Mouse (Mus musculus) frontal cortex, adult (tissue): Measurements from ENCODE around the gene Tln1.

ENCODE experiments used
- ATAC-seq: cut with Nextera tagmentation; 2 replicates; pipeline ENCODE4 v1.9.2; 2017; ENCODE audit warnings: mild to moderate bottlenecking, moderate library complexity, mixed read lengths; ENCODE audit not compliant: low TSS enrichment

The Tln1 gene

GRCm38 (mm10) chr4:43547160-43547559, 15.3 kb downstream of the Tln1 start:
- ATAC-seq: no peak

DNA sequence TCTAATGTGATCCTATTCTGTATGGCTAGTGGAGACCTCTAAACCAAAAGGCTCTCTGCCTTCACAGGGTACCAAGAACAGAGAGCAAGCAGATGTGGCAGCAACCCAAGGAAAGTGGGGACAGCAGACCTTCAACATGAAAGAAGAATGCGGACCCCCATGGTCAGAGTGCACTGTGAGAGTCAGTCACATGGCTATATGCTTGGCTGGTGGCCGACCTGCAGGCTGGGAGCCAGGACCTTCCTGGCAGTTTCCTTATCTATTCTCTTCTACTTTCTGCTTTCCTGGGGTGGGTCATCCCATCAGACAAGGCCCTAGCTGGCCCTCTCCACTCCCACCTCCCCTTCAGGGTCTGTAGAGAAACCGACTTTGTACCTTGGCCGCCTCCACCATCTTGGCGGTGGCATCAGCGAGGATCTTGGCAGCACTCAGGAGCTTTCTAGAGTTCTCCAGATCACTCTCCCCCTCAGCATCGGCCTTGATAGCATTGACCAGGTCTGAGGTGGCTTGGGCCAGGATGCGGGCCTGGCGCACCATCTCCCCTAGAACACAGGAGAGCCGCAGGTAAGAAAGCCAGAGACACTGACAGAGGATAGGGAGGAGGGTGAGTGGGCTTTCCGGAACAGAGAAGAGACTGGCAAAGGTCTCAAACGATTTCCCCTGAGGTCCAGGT, 16.0 kb downstream of the Tln1 start:
- ATAC-seq: no peak

DNA sequence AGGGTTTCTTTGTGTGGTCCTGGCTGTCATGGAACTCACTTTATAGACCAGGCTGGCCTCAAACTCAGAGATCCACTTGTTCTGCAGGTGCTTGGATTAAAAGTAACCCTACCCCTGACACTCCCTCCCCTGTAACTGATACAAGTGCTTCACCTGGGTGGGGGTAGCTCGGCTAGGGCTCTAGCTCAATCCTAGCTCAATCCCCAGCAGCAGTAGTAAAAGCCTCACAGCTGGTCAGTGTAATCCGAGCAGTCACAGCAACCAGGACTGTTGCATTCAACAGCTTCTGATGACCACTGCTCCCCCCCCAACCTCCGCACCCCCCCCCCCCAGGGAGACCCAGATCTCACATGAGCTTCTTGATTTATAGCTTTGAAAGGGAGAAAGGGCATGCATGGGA, 20.4 kb downstream of the Tln1 start:
- no peak for ATAC-seq

- ATAC-seq: no peak
Measured at GRCm38 (mm10) chr4:43536031-43536430, 26.5 kb downstream of the Tln1 start.

DNA sequence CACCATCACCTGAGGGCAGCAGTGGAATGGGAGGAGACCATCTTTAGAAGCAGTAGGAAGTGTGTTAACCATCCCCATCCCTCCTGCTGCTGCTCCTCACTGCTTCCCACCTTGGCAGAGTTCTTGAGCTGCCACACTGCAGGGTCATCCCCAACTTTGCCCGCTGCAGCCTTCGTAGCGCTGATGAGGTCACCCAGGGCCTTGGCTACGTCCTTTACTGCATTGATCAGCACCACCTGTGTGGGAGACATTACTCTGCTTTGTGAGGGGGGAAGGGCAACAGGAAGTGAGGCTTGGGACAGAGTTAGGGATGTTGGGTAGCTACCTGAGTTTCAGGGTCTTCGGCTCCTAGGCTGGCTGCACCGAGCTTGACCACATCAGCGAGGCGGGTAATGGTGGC, 26.9 kb downstream of the Tln1 start:
- ATAC-seq: no peak

- no peak for ATAC-seq
Measured at GRCm38 (mm10) chr4:43533270-43533669, 29.2 kb downstream of the Tln1 start.

- peak; percentile 87 for ATAC-seq
Measured at GRCm38 (mm10) chr4:43530581-43530980, 31.9 kb downstream of the Tln1 start.

DNA sequence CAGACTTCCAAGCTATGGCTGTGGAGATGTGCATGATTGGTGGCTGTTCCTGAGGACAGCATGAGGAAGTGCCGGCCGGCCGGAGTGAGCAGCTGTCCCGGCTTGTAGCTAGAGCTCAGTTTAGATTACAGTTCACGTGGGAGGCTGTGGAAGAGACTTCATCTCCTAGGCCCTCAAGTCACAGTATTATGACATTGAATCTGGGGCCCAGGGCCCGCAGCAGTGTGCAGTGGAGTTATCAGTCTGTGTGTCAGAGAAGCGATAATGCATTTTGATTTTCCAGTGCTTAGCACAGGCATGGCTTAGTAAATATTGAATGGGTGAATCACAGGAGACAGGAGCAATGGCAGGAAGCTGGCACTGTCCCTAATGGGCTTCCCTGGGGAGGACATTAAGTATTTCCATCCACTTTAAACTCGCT, 32.4 kb downstream of the Tln1 start:
- ATAC-seq: peak; percentile 74

GRCm38 (mm10) chr4:43528487-43528886, 34.0 kb downstream of the Tln1 start:
- ATAC-seq: no peak

- ATAC-seq: no peak
Measured at GRCm38 (mm10) chr4:43527880-43528279, 34.6 kb downstream of the Tln1 start.

GRCm38 (mm10) chr4:43519956-43520355, 42.5 kb downstream of the Tln1 start:
- ATAC-seq: peak; percentile 83

DNA sequence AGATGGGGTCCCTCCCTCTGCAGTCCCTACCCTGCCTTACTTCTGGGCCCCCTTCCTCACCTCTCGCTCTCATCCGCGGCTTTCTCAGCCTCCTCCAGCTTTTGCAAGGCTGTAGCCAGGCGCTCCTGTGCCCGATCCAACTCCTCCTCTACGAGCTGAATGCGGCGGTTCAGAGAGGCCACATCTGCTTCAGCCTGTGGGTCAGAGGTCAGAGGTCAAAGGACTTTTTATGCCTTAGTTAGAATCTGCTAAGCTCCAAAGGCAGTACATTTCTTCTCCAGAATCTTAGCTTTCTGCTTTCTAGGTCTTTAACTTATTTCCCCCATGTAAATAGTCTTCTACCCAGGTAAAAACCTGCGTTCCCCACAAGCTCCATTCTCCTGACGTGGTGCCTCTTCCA, 42.9 kb downstream of the Tln1 start:
- no peak for ATAC-seq

DNA sequence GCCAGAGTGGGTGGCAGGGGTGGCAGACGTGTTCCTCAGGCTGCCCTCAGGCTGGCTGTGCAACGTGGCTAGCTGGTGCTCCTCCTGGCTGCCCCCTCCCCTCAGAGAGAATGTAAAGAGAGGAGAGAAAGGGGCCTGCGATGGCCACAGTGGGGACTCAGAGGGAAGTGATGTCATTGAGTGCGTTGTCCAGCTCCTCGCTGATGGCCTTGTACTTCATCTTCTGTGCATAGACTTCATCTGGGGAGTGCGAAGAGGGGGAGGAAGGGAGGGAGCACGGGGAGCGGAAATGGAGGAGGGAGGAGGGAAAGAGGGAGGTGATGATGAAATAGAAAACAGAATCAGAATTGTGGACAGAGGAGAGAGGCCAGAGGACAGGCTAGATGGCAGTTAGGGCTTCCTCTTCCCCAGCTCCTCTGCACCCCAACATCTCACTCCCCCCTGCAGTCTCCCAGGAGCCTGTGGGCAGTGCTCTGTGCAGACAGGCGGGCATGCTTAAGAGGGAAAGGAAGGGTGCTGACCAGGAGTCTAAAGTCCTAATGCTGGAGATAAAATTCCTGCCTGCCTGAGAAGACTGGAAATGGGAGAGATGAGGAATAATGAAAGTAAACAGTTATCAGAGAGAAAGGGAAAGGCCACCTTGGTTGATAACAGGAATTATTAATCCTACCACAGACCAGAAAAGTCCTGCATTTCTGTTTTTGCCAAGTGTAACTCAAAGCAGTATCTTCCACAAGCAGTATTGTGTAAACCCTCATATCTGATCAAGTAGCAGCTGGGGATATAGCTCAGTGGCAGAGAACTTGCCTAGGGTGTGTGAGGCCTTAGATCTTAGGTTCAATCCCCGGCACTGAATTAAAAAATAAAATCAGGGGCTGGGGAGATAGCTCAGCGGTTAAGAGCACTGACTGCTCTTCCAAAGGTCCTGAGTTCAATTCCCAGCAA, 46.5 kb downstream of the Tln1 start:
- no peak for ATAC-seq

GRCm38 (mm10) chr4:43513791-43514190, 48.7 kb downstream of the Tln1 start:
- ATAC-seq: no peak

DNA sequence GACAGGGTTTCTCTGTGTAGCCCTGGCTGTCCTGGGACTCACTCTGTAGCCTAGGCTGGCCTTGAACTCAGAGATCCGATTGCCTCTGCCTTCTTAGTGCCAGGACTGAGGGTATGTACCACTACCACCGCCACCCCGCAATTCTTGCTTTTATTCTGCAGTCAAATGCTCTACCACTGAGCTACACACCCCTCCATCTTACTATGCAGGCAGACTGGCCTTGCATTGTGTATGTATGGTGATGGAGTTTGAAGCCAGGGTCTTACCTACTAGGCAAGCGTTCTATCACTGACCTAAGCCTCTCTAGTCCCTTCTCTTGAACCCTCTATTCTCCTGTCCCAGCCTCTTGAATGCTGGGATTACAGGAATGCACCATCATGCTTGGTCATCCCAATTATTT, 49.2 kb downstream of the Tln1 start:
- no peak for ATAC-seq

DNA sequence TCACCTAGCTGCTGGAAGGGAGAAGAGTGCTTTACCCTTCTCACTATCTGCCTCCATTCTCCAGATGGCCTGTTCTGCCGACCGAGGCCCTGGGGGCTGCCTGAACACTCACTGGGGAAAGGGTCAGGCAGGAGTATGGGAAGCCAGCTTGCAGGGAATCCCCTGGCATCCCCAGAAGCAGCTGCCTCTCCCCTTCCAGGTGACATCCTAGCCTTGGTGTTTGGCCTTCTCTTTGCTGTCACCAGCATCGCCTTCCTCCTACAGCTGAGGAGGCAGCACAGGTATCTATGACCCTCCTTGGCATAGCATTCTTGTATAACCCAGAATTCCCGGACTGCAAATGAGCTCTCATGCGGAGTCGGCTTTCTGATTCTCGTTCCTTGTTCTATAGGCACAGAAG, 49.8 kb downstream of the Tln1 start:
- ATAC-seq: no peak

GRCm38 (mm10) chr4:43511675-43512454, 50.6 kb downstream of the Tln1 start:
- no peak for ATAC-seq

DNA sequence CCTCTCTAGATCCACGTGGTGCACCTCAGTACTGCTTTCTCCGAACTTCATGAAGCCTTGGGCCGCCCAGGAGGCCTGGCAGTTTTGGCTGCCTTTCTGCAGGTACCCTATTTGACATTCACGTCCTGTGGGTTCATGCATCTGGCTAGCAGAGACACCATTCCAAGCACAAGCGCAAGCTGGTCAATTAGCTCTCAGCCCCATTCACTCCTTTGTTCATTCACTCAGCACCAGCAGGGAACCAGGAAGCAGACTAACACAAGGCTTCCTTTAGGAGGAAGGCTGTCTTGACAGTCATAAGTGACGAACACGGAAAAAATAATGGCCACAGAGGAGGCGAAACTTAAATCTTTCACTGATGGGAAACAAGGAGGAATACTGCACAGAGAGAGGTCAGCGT, 53.4 kb downstream of the Tln1 start:
- no peak for ATAC-seq

DNA sequence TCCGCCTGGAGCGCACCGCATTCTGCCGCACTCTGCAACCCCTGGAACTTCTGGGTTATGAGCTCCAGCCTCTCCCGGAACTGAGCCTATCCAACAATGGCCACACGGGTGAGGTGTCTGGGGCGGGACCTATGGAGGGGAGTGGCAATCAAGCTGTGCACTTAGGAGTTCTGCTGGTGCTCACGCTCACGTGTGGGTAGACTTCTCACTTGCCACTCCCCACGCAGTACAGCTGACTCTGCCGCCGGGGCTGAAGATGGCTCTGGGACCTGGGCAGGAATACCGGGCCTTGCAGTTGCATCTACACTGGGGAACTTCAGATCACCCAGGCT, 53.9 kb downstream of the Tln1 start:
- ATAC-seq: peak; percentile 57; the same call in 1 of the 2 replicates

GRCm38 (mm10) chr4:43507938-43508665, 54.4 kb downstream of the Tln1 start:
- no peak; the same call in 1 of the 2 replicates for ATAC-seq

GRCm38 (mm10) chr4:43506536-43507185, 55.8 kb downstream of the Tln1 start, which contains the start of gene Car9:
Gene Car9, plus strand, starts transcription at chr4:43506966.
- no peak for ATAC-seq
